Mouse (Mus musculus): ENCODE results near the gene Vmp1. TPM values are rescaled to one million over a fixed set of nuclear protein-coding genes. Genes with fewer than 3 reads are reported as not detected.

Vmp1 gene
- 89.6 and 90.1 TPM in 2 replicates for polyA plus RNA-seq (2015; fragmentation: Nextera tagmentation; extraction: Ambion mirVana)

DNA sequence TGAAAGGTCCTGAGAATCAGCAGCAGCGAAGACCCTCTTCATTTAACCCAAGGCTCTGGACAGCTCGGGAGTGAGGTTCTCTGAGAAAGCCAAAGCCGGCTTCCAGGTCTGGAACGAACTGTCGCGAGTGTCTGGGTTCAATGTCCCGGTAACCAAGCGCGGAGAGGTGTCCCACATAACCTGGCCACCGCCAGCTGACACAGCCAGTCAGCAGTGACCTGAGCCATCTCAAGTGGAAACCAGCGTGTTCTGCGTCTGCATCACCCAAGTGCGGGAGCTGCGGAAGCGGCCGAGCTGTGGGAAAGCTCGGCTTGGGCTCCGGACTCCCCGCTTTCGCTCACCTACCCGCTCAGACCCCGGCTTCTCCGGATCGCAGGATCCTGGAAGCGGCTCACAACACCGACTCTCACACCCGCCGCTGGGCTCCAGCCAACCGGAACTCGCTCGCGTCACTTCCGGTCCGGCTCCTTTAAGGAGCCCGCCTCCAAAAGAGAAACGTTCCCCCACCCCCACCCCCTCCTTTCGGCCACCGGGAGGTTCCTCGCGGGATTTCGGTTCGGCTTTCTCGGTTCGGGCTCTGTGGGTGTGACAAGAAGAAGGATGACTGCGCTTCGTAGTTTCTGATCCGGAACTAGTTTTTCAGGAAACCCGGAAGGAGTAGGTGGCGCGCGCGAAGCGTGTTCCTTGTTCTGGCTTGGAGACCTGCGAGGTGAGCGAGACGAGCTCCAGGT is at the start of gene Vmp1, which contains the start of gene Ptrh2:
Vmp1 (minus strand) TSS at position 442 of the 731 bp plus-strand sequence.
Ptrh2 (plus strand) TSS at position 591 of the 731 bp plus-strand sequence.
- H3K4me1 ChIP-seq = peaks cover 17% of the 10 kb centered on the region
- ATAC-seq (ENCODE audit: insufficient number of reproducible peaks, low FRiP score, low TSS enrichment, low read depth) = peak; percentile 93
- peak within 1 kb of the TSS; percentile 76 for H3K4me2 ChIP-seq
- peak within 1 kb of the TSS; percentile 87 for H3K9ac ChIP-seq
- H3K27me3 ChIP-seq = no peaks in the 10 kb centered on the region
- peak within 1 kb of the TSS; percentile 92 for H3K4me3 ChIP-seq
- under 1% methylated on average over 56 of the region's 56 CpGs for WGBS
- no peaks in the 10 kb centered on the region; the same call in none of the 2 replicates for H3K36me3 ChIP-seq
- peak within 1 kb of the TSS; percentile 94 for H3K27ac ChIP-seq
- no peaks in the 10 kb centered on the region for H3K9me3 ChIP-seq

DNA sequence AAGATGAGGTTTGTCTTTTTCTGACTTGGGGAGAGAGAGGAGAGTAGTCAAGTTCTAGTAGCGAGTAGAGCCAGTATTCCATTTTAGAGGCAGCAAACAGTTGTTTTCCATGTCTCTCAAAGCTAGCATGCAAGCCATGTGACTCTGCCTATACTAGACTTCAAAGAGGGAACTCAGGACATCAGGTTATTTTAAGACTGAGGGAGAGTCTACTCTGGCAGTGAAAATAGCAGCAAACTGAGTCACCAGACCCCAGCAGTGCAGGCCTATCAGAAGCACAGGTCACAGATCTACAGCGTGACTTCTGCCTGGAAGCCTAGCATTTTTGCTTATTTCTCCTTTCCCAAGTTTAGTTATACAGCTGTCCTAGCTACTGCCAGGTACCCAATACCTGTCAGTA is 47.8 kb upstream of the Vmp1 start:
- H3K36me3 ChIP-seq = peaks cover 50% of the 10 kb centered on the region

DNA sequence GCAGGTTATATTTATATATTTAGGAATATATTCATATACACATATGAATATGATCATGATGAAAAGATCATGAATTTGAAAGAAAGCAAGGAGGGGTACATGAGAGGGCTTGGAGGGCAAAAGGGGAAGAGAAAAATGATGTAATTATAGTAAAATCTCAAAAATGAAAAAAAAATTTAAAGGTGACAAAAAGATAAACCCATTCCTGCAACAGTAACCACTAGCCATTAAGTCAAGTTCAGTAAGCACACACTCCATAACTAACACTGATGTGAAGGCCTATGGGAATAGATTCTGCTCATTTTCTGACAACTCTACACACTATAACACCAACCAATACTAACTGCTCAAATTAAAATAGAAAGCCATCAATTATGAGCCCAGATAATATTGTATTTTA is 42.0 kb upstream of the Vmp1 start:
- Histone ChIP-seq H3K4me2 (no peak overlapping the region), H3K9me3 (no peaks in the 10 kb centered on the region), H3K27ac (no peak overlapping the region), H3K4me1 (no peaks in the 10 kb centered on the region), H3K27me3 (no peaks in the 10 kb centered on the region), H3K4me3 (no peak overlapping the region), H3K36me3 (peaks cover 57% of the 10 kb centered on the region), H3K9ac (no peak overlapping the region)
- ATAC-seq (ENCODE audit: insufficient number of reproducible peaks, low FRiP score, low TSS enrichment, low read depth) = no peak

More for the DNA sequence above, 47.8 kb upstream of the Vmp1 start:
- no peaks in the 10 kb centered on the region for H3K9me3 ChIP-seq
- no peak overlapping the region for H3K4me3 ChIP-seq
- no peaks in the 10 kb centered on the region for H3K4me1 ChIP-seq
- no peak overlapping the region for H3K4me2 ChIP-seq
- H3K27me3 ChIP-seq = no peaks in the 10 kb centered on the region
- no peak for ATAC-seq (ENCODE audit: insufficient number of reproducible peaks, low FRiP score, low TSS enrichment, low read depth)
- no peak overlapping the region for H3K9ac ChIP-seq
- no peak overlapping the region for H3K27ac ChIP-seq
- WGBS = 85% methylated on average over 2 of the region's 2 CpGs

DNA sequence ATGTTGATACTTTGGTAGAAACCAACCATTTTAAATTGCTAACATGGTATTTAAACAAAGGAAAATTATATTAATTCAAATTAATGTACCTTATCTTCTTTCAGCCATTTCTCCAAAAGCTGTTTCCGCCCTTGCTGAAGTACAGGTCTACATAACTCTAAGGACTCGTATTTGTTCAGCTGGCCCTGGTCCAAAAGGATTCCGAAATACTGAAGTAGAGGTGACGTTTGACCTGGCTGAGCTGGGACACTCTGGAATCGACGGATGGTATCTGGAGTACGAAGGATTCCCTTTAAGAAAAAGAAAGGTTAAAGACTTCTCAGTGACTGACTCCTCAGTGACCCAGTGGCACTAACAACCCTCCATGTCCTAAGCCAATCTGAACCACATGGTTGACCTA is 41.3 kb upstream of the Vmp1 start:
- no peak for ATAC-seq (ENCODE audit: insufficient number of reproducible peaks, low FRiP score, low TSS enrichment, low read depth)
- Histone ChIP-seq H3K9ac (no peak overlapping the region), H3K4me1 (no peaks in the 10 kb centered on the region), H3K27me3 (no peaks in the 10 kb centered on the region), H3K4me3 (no peak overlapping the region), H3K27ac (no peak overlapping the region), H3K9me3 (no peaks in the 10 kb centered on the region), H3K4me2 (no peak overlapping the region), H3K36me3 (peaks cover 60% of the 10 kb centered on the region)
- 85% methylated on average over 7 of the region's 7 CpGs for WGBS

DNA sequence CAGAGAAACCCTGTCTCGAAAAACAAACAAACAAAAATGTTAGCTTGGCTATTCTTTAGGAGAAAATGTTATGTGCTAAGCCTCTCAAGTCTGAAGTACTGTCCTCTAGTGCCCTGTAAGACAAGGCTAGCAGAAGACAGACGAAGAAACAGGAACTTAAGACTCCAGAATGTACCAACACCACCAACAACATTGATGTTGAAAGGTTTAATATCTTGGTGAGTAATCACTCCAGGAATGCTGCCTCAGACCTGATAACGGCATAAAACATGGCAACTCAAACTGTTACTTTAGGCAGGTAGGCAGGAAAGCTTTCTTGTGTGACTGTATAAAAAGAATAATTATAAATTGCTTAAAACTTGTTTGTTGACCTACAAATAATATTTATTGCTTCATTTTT is 40.4 kb upstream of the Vmp1 start:
- Histone ChIP-seq H3K27me3 (no peaks in the 10 kb centered on the region), H3K27ac (no peak overlapping the region), H3K4me3 (no peak overlapping the region), H3K4me1 (no peaks in the 10 kb centered on the region), H3K4me2 (no peak overlapping the region), H3K9ac (no peak overlapping the region), H3K9me3 (no peaks in the 10 kb centered on the region), H3K36me3 (peaks cover 62% of the 10 kb centered on the region)
- no peak for ATAC-seq (ENCODE audit: insufficient number of reproducible peaks, low FRiP score, low TSS enrichment, low read depth)
- 84% methylated on average over 3 of the region's 3 CpGs for WGBS

DNA sequence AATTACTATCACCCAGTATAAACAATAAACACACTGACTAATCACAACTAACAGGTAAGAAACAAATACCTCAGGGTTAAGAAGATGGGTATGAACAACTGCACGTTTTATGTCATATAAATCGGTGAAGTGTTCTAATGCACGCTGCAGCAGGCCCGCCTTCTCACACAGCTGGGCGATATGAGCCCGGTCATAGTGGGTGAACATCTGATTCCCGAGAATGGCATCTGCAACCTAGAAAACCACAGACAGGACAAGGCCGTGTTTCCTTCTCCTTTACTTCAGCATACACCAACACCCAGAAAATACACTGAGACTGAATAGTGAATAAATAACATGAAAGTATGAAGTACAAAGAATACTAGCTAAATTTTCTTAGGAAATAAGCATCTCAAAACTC is 35.8 kb upstream of the Vmp1 start:
- H3K9ac ChIP-seq = no peak overlapping the region
- H3K4me2 ChIP-seq = no peak overlapping the region
- peaks cover 67% of the 10 kb centered on the region for H3K36me3 ChIP-seq
- WGBS = 85% methylated on average over 8 of the region's 8 CpGs
- H3K27ac ChIP-seq = no peak overlapping the region
- H3K4me1 ChIP-seq = no peaks in the 10 kb centered on the region
- H3K4me3 ChIP-seq = no peak overlapping the region
- no peaks in the 10 kb centered on the region for H3K9me3 ChIP-seq
- ATAC-seq (ENCODE audit: insufficient number of reproducible peaks, low FRiP score, low TSS enrichment, low read depth) = no peak
- H3K27me3 ChIP-seq = no peaks in the 10 kb centered on the region

DNA sequence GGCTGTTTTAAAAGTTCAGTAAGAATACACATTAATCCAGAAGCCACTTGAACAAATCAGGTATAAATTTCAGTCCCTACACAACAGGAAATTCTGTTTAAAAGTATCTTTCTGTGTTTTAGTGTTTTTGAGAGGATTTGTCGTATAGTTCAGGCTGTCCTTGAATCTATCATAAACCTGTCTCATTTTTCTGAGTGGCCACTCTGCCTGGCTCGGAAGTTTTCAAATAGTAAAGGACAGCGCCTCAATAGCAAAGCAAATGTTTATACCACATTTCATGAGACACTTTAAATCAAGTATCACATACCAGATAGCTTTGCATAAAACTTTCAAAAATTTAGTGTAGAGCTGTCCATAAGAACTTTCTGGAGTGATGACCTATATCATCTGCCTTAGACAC is 34.7 kb upstream of the Vmp1 start:
- Histone ChIP-seq H3K9me3 (no peaks in the 10 kb centered on the region), H3K9ac (no peak overlapping the region), H3K4me1 (no peaks in the 10 kb centered on the region), H3K36me3 (peaks cover 66% of the 10 kb centered on the region), H3K27me3 (no peaks in the 10 kb centered on the region), H3K4me3 (no peak overlapping the region), H3K27ac (no peak overlapping the region), H3K4me2 (no peak overlapping the region)
- no peak for ATAC-seq (ENCODE audit: insufficient number of reproducible peaks, low FRiP score, low TSS enrichment, low read depth)
- 91% methylated on average over 3 of the region's 3 CpGs for WGBS

DNA sequence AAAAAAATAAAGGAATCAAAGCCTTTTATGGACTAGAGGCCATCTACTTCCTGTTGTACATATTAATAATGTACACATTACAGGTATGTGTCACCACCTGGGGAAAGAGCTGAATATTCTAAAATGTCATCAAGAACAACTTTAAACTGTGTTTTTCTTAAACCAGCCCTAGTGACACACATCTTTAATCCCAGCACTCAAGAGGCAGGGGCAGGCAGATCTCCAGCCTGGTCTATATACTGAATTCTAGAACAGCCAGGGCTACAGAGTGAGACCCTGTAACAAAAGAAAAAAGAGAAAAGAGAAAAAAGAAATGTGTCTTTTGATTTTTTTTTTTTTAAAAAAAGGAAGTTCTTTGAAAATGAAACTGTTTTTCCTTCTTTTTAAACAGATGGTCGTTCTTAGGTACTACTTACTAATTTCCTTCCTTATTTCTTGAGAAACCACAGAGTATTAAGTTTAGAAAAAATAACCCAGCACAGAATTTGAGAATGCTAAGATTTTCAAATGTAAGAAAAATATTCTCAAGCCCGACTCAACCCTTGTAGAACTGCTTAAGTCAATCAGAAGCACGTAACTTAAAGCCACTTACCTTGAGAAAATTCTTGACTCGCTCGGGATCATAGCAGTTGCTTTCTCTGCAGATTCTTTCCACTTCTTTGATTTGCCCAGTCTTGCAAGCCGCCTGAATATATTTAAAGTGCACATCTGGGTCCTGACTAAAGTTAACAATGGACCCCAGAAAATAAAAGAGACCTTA is 33.9 kb upstream of the Vmp1 start:
- Histone ChIP-seq H3K27ac (no peak overlapping the region), H3K9ac (no peak overlapping the region), H3K4me2 (no peak overlapping the region), H3K4me1 (no peaks in the 10 kb centered on the region), H3K36me3 (peaks cover 63% of the 10 kb centered on the region), H3K9me3 (no peaks in the 10 kb centered on the region), H3K4me3 (no peak overlapping the region), H3K27me3 (no peaks in the 10 kb centered on the region)
- 83% methylated on average over 6 of the region's 6 CpGs for WGBS
- ATAC-seq (ENCODE audit: insufficient number of reproducible peaks, low FRiP score, low TSS enrichment, low read depth) = no peak

DNA sequence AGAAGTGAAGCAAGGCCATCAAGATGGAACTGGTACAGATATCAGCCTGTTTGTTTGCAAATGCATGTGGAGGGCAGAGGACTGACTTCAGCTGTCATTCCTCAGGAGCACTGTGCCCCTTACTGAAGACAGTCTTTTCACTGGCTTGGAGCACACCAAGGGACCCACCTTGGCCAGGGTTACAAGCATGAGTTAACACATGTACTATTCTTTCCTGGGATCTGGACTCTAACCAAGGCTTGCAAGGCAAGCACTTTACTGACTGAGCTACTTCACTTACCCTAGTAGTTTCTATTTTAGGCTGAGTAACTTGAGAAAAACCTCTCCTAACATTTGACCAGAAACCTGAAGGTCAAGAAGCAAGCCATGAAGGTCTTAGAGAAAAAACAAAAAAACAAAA is 31.0 kb upstream of the Vmp1 start:
- Histone ChIP-seq H3K4me3 (no peak overlapping the region), H3K27ac (no peak overlapping the region), H3K4me2 (no peak overlapping the region), H3K36me3 (peaks cover 70% of the 10 kb centered on the region), H3K27me3 (no peaks in the 10 kb centered on the region), H3K4me1 (no peaks in the 10 kb centered on the region), H3K9me3 (no peaks in the 10 kb centered on the region), H3K9ac (no peak overlapping the region)
- ATAC-seq (ENCODE audit: insufficient number of reproducible peaks, low FRiP score, low TSS enrichment, low read depth) = no peak

DNA sequence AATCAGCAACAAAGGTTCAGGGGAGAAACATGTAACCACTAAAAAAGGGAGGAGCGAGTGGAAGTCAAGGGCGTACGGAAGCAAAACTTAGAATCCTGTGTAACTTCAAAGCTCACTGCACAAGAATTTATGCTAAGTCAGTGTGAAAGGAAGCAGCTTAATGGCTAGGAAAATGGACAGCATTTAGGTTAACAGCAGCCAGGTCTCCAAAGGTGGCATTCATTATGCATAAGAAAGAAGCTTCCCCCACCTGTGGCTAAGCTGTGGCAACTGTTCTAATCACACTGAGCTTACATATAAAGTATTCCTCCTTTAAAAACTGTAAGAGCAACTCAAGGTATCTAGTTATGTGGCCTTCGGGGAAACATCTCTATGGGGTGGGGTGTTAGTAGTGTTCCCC is 17.5 kb upstream of the Vmp1 start:
- WGBS = 90% methylated on average over 4 of the region's 4 CpGs
- no peak overlapping the region for H3K9ac ChIP-seq
- ATAC-seq (ENCODE audit: insufficient number of reproducible peaks, low FRiP score, low TSS enrichment, low read depth) = no peak
- H3K9me3 ChIP-seq = no peaks in the 10 kb centered on the region
- no peak overlapping the region for H3K27ac ChIP-seq
- H3K4me1 ChIP-seq = no peaks in the 10 kb centered on the region
- no peak overlapping the region for H3K4me3 ChIP-seq
- peaks cover 85% of the 10 kb centered on the region for H3K36me3 ChIP-seq
- H3K27me3 ChIP-seq = no peaks in the 10 kb centered on the region
- no peak overlapping the region for H3K4me2 ChIP-seq

DNA sequence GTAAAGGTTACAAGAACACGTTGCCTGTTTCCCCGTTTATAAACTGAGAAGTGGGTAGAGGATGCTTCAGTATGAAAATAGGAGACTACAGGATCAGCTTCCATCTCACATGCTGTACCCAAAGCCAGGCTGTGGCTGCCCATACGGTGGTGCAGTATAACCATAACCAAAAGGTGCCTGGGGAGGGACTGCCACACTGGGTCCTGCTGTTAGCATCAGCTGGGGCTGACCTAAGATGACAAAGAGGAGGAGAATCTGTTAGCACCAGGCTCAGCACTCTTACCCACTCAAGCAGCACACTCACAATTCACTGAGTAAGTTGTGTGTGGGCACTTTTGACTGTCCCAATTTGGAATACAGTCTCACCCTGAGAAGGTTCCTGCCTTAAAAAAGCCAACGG is 11.8 kb upstream of the Vmp1 start:
- 80% methylated on average over 4 of the region's 4 CpGs for WGBS
- no peak for ATAC-seq (ENCODE audit: insufficient number of reproducible peaks, low FRiP score, low TSS enrichment, low read depth)
- H3K36me3 ChIP-seq = peaks cover 73% of the 10 kb centered on the region
- no peak overlapping the region for H3K9ac ChIP-seq
- no peaks in the 10 kb centered on the region for H3K27me3 ChIP-seq
- H3K27ac ChIP-seq = no peak overlapping the region
- H3K4me1 ChIP-seq = no peaks in the 10 kb centered on the region
- H3K4me2 ChIP-seq = no peak overlapping the region
- H3K9me3 ChIP-seq = no peaks in the 10 kb centered on the region
- H3K4me3 ChIP-seq = no peak overlapping the region

DNA sequence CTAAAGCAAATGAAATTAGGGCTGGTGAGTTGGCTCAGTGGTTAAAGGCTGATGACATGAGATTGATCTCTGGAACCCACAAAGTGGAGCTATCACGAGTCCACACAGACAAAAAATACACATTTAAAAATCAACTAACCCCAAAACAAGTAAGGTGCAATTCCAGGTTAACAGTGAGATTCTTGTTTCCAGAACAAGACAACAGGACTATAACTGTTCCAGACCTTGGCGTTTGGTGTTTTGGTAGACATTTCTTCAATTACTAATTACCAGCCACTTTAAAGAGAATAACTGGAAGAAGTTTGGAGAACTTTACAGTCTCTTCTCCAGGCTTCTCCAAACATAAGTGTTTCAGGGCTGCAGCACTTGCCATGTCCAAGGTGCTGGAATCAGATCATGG is 8.9 kb upstream of the Vmp1 start:
- H3K4me1 ChIP-seq = no peaks in the 10 kb centered on the region
- no peak overlapping the region for H3K9ac ChIP-seq
- no peaks in the 10 kb centered on the region for H3K27me3 ChIP-seq
- H3K36me3 ChIP-seq = peaks cover 65% of the 10 kb centered on the region
- H3K9me3 ChIP-seq = no peaks in the 10 kb centered on the region
- no peak overlapping the region for H3K4me2 ChIP-seq
- WGBS = 85% methylated on average over 2 of the region's 2 CpGs
- H3K27ac ChIP-seq = no peak overlapping the region
- no peak overlapping the region for H3K4me3 ChIP-seq
- ATAC-seq (ENCODE audit: insufficient number of reproducible peaks, low FRiP score, low TSS enrichment, low read depth) = no peak

All from limb, embryonic 15.5 days (tissue).